Mouse (Mus musculus): ENCODE measurements around the gene Nxnl1.

DNA sequence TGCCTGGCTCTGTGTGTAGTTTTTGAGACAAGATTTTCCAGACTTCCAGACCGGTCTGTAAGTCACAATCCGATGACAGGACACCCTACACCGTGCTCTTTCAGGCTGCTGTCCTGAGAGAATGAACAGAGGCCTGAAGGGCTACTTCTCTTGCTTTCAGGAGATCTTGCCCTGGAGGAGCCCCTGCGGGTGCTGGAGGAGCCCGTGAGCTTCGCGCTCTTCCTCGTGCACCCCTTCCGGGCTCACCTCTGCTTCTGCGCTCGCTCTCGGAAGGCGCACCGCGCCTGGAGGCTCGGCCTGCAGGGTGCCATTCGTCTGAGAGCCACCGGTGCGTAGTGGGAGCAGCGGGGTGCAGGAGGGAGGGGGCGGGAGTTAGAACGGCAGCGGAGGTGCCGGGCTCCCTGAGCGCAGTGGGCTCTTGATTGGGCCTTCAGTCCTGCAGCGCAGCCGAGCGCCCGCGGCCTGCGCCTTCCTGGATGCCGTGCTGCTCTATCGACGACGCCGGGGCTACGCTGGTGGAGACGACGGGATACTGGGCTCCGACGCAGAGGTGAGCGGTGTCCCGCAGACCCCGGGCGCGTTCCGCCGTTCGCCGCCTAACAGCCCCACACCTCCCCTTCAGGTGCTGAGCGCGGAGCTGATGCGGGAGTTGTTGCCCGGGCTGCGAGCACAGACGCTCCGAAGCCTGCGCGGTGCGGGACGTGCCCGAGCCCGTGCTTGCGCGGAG lies 35.7 kb upstream of the Nxnl1 start:
- TF ChIP-seq EP300 (IDR thresholded peaks at IDR 0.05; ENCODE audit: low read length) (no peak), MAZ (IDR thresholded peaks at IDR 0.05; ENCODE audit: low read depth, low read length) (no peak), POLR2A (IDR thresholded peaks at IDR 0.05; ENCODE audit: low read depth, low read length) (no peak; the same call in 1 of the 2 replicates), MAFK (IDR thresholded peaks at IDR 0.05; ENCODE audit: insufficient replicate concordance, low read length) (no peak), CTCF (conservative IDR thresholded peaks at IDR 0.05 in 1 of 2, IDR thresholded peaks at IDR 0.05 in 1 of 2; ENCODE audit: low read depth in 2 of 2, low read length in 2 of 2) (no peak), TCF12 (IDR thresholded peaks at IDR 0.05; ENCODE audit: low read depth, low read length) (no peak), POLR2AphosphoS2 (IDR thresholded peaks at IDR 0.05; ENCODE audit: low read depth, low read length) (peak; percentile 10; the same call in 1 of the 2 replicates), USF2 (conservative IDR thresholded peaks at IDR 0.05; ENCODE audit: low read depth, low read length) (no peak), KAT2A (IDR thresholded peaks at IDR 0.05; ENCODE audit: insufficient replicate concordance, low read length) (no peak), ZC3H11A (IDR thresholded peaks at IDR 0.05; ENCODE audit: low read depth, low read length) (no peak), UBTF (IDR thresholded peaks at IDR 0.05; ENCODE audit: low read depth, low read length) (no peak), USF1 (IDR thresholded peaks at IDR 0.05; ENCODE audit: low read depth, low read length) (no peak)
